Mouse (Mus musculus): ENCODE measurements around the gene Mbnl1. TPM values are rescaled to one million over a fixed set of nuclear protein-coding genes. Genes with fewer than 3 reads are reported as not detected.

Gene Mbnl1
- polyA plus RNA-seq, 1 experiment = 191 TPM

GRCm38 (mm10) chr3:60638530-60638929, 165.9 kb downstream of the Mbnl1 start:
- no peak overlapping the region for H3K4me3 ChIP-seq (ENCODE audit: insufficient read depth, low read length)
- no peaks in the 10 kb centered on the region for H3K4me1 ChIP-seq (ENCODE audit: control insufficient read depth, insufficient read depth, low read length)
- TF ChIP-seq CTCF (IDR thresholded peaks at IDR 0.05; ENCODE audit: borderline replicate concordance, insufficient read depth, low read length) = no peak
- no peak for TF ChIP-seq POLR2A (IDR thresholded peaks at IDR 0.05; ENCODE audit: low read depth, low read length)
- H3K27ac ChIP-seq (ENCODE audit: insufficient read depth, low read length) = peak overlapping the region; percentile 47; the same call in 1 of the 2 replicates

- TF ChIP-seq CTCF (IDR thresholded peaks at IDR 0.05; ENCODE audit: borderline replicate concordance, insufficient read depth, low read length) = no peak
- H3K27ac ChIP-seq (ENCODE audit: insufficient read depth, low read length) = peak overlapping the region; percentile 47; the same call in 1 of the 2 replicates
- no peak overlapping the region for H3K4me3 ChIP-seq (ENCODE audit: insufficient read depth, low read length)
- H3K4me1 ChIP-seq (ENCODE audit: control insufficient read depth, insufficient read depth, low read length) = no peaks in the 10 kb centered on the region
Observed at GRCm38 (mm10) chr3:60639135-60639534, 166.5 kb downstream of the Mbnl1 start.

GRCm38 (mm10) chr3:60642227-60642626, 169.6 kb downstream of the Mbnl1 start:
- TF ChIP-seq CTCF (IDR thresholded peaks at IDR 0.05; ENCODE audit: borderline replicate concordance, insufficient read depth, low read length) = no peak
- TF ChIP-seq POLR2A (IDR thresholded peaks at IDR 0.05; ENCODE audit: low read depth, low read length) = no peak
- no peak overlapping the region for H3K4me3 ChIP-seq (ENCODE audit: insufficient read depth, low read length)
- H3K27ac ChIP-seq (ENCODE audit: insufficient read depth, low read length) = no peak overlapping the region
- H3K4me1 ChIP-seq (ENCODE audit: control insufficient read depth, insufficient read depth, low read length) = no peaks in the 10 kb centered on the region

GRCm38 (mm10) chr3:60645531-60645930, 172.9 kb downstream of the Mbnl1 start:
- TF ChIP-seq POLR2A (IDR thresholded peaks at IDR 0.05; ENCODE audit: low read depth, low read length) (no peak), CTCF (IDR thresholded peaks at IDR 0.05; ENCODE audit: borderline replicate concordance, insufficient read depth, low read length) (no peak)
- H3K27ac ChIP-seq (ENCODE audit: insufficient read depth, low read length) = no peak overlapping the region
- H3K4me3 ChIP-seq (ENCODE audit: insufficient read depth, low read length) = no peak overlapping the region
- no peaks in the 10 kb centered on the region for H3K4me1 ChIP-seq (ENCODE audit: control insufficient read depth, insufficient read depth, low read length)

- TF ChIP-seq POLR2A (IDR thresholded peaks at IDR 0.05; ENCODE audit: low read depth, low read length) = no peak
- TF ChIP-seq CTCF (IDR thresholded peaks at IDR 0.05; ENCODE audit: borderline replicate concordance, insufficient read depth, low read length) = no peak
- H3K27ac ChIP-seq (ENCODE audit: insufficient read depth, low read length) = no peak overlapping the region
Observed at GRCm38 (mm10) chr3:60648293-60648692, 175.7 kb downstream of the Mbnl1 start.

GRCm38 (mm10) chr3:60660762-60661161, 188.1 kb downstream of the Mbnl1 start:
- Histone ChIP-seq H3K27ac (ENCODE audit: insufficient read depth, low read length) (no peak overlapping the region), H3K4me3 (ENCODE audit: insufficient read depth, low read length) (no peak overlapping the region), H3K4me1 (ENCODE audit: control insufficient read depth, insufficient read depth, low read length) (no peaks in the 10 kb centered on the region)
- no peak for TF ChIP-seq POLR2A (IDR thresholded peaks at IDR 0.05; ENCODE audit: low read depth, low read length)
- no peak for TF ChIP-seq CTCF (IDR thresholded peaks at IDR 0.05; ENCODE audit: borderline replicate concordance, insufficient read depth, low read length)

More at GRCm38 (mm10) chr3:60648293-60648692, 175.7 kb downstream of the Mbnl1 start:
- Histone ChIP-seq H3K4me3 (ENCODE audit: insufficient read depth, low read length) (no peak overlapping the region), H3K4me1 (ENCODE audit: control insufficient read depth, insufficient read depth, low read length) (no peaks in the 10 kb centered on the region)

All from embryonic fibroblast, embryonic 13.5 days (primary cell).